8 mouse cellular contexts compared by ENCODE assay signal in genomic region chr9:72260337-72260736, GRCm38 (mm10). TPM values are rescaled to one million over a fixed set of nuclear protein-coding genes. Genes with fewer than 3 reads are reported as not detected.
DNase-seq lines count a peak whose midpoint lies in the region; ATAC-seq and TF ChIP-seq lines count a peak whose summit lies in the region.

No protein-coding gene starts in this region.

- no peaks in the 10 kb centered on the region for H3K36me3 ChIP-seq in hindbrain, postnatal 0 days (ENCODE audit: insufficient read depth, low read length)
- no peaks in the 10 kb centered on the region for H3K36me3 ChIP-seq in hindbrain, embryonic 16.5 days (ENCODE audit: control insufficient read depth, insufficient read depth, low read length)

- DNase-seq in hindbrain, postnatal 0 days (ENCODE audit: low spot score) = peak; percentile 48
- DNase-seq in T-cell, adult 2 months (ENCODE audit: low spot score) = peak; percentile 77
- peak; percentile 37 to 58 for DNase-seq in kidney, adult 8-10 months
- no peak for DNase-seq in right cerebral cortex, adult 18-20 months
- no peak for DNase-seq in heart, adult 9 months (ENCODE audit: low spot score in 2 of 2)
- DNase-seq in frontal cortex, postnatal 25 days (ENCODE audit: low spot score in 2 of 2) = no peak

- 36% methylated on average over 6 of the region's 7 CpGs for WGBS in hindbrain, postnatal 0 days
- 27% methylated on average over 7 of the region's 7 CpGs for WGBS in hindbrain, embryonic 16.5 days

- H3K9ac ChIP-seq in hindbrain, postnatal 0 days (replicated peaks; ENCODE audit: low read length) = no peak overlapping the region
- no peak overlapping the region for H3K9ac ChIP-seq in hindbrain, embryonic 16.5 days (ENCODE audit: low read depth, low read length)

- H3K4me1 ChIP-seq in hindbrain, postnatal 0 days (ENCODE audit: insufficient read depth, low read length) = no peaks in the 10 kb centered on the region
- no peaks in the 10 kb centered on the region for H3K4me1 ChIP-seq in hindbrain, embryonic 16.5 days (ENCODE audit: control insufficient read depth, insufficient read depth, low read depth, low read length)

- H3K27ac ChIP-seq in hindbrain, postnatal 0 days = no peak overlapping the region
- H3K27ac ChIP-seq in hindbrain, embryonic 16.5 days (ENCODE audit: low read depth, low read length) = no peak overlapping the region

- H3K4me2 ChIP-seq in hindbrain, postnatal 0 days (ENCODE audit: low read depth, low read length) = no peak overlapping the region
- H3K4me2 ChIP-seq in hindbrain, embryonic 16.5 days (ENCODE audit: low read length) = no peak overlapping the region

- H3K4me3 ChIP-seq in hindbrain, postnatal 0 days (ENCODE audit: low read length) = no peak overlapping the region
- no peak overlapping the region for H3K4me3 ChIP-seq in hindbrain, embryonic 16.5 days (ENCODE audit: low read length)

- H3K9me3 ChIP-seq in hindbrain, postnatal 0 days (ENCODE audit: low read length) = no peaks in the 10 kb centered on the region
- H3K9me3 ChIP-seq in hindbrain, embryonic 16.5 days (ENCODE audit: control insufficient read depth, low read length) = peaks cover 4% of the 10 kb centered on the region

- no peak; the same call in 1 of the 2 replicates for TF ChIP-seq CTCF in hindbrain, postnatal 0 days (IDR thresholded peaks at IDR 0.05; ENCODE audit: low read depth)

- peak; percentile 61; the same call in 1 of the 2 replicates for ATAC-seq in hindbrain, postnatal 0 days
- ATAC-seq in hindbrain, embryonic 16.5 days = no peak; the same call in 1 of the 2 replicates
- ATAC-seq in megakaryocyte, adult 5-6 weeks (ENCODE audit: poor library complexity, severe bottlenecking) = peak; percentile 43

- H3K27me3 ChIP-seq in hindbrain, postnatal 0 days (ENCODE audit: insufficient read depth, low read length) = no peaks in the 10 kb centered on the region
- no peaks in the 10 kb centered on the region for H3K27me3 ChIP-seq in hindbrain, embryonic 16.5 days (replicated peaks; ENCODE audit: control insufficient read depth, insufficient read depth, low read length)

RNA-seq across cellular contexts. Expression of gene Zfp280d, which starts 14.3 kb away (rescaled TPM):
- 45.6 and 48.6 TPM in 2 replicates for total RNA-seq in hindbrain, postnatal 0 days (2014; rRNA removed)
- polyA plus RNA-seq in hindbrain, postnatal 0 days (2015; fragmentation: Nextera tagmentation; extraction: Ambion mirVana) = 28.8 and 32.1 TPM in 2 replicates
- 31.3 and 31.7 TPM in 2 replicates for polyA plus RNA-seq in hindbrain, embryonic 16.5 days (2015; fragmentation: Nextera tagmentation; extraction: Ambion mirVana)
- total RNA-seq in megakaryocyte, adult 5-6 weeks (2015) = 54.7 and 56.7 TPM in 2 replicates
- 32.3 and 40.3 TPM in 2 replicates for total RNA-seq in megakaryocyte, adult 5-6 weeks (2017)

Comparison
In these comparisons a context has a peak if more than half of its experiments do, and no peak if none do; other contexts are left out.
1. DNase-seq: peak in hindbrain, postnatal 0 days (single experiment), T-cell, adult 2 months (single experiment) and kidney, adult 8-10 months (2 of 2); none in right cerebral cortex, adult 18-20 months (single experiment), heart, adult 9 months (0 of 2) and frontal cortex, postnatal 25 days (0 of 2).